Mouse (Mus musculus) liver, adult 2 months (tissue): ENCODE measurements around the gene Sec24c. TPM values are rescaled to one million over a fixed set of nuclear protein-coding genes. Genes with fewer than 3 reads are reported as not detected.

Experiments used
- DNase-seq: peaks from one replicate; pipeline ENCODE4 v3.0.0-alpha.2; 2011; ENCODE audit warnings: low read depth, low spot score; ENCODE audit errors: extremely low read depth
- H3K27ac ChIP-seq: fragments of 200-500 bp; replicated peaks from 2 replicates; pipeline ENCODE4 v1.5.1; 2012; ENCODE audit warnings: low read depth, mild to moderate bottlenecking, control low read depth, inconsistent platforms, low read length; ENCODE audit not compliant: insufficient read depth
- H3K27me3 ChIP-seq: fragments of 200-500 bp; 2 replicates; pipeline ENCODE4 v1.6.1; 2012; ENCODE audit warnings: mild to moderate bottlenecking, moderate library complexity, low read length, inconsistent platforms; ENCODE audit not compliant: control insufficient read depth, insufficient read depth
- H3K36me3 ChIP-seq: fragments of 200-500 bp; 2 replicates; pipeline ENCODE4 v1.6.1; 2012; ENCODE audit warnings: low read length, inconsistent platforms; ENCODE audit not compliant: control insufficient read depth, insufficient read depth
- H3K4me1 ChIP-seq: fragments of 200-500 bp; 2 replicates; pipeline ENCODE4 v1.6.1; 2011; ENCODE audit warnings: low read length; ENCODE audit not compliant: control insufficient read depth, insufficient read depth
- H3K4me3 ChIP-seq: fragments of 200-500 bp; 2 replicates; pipeline ENCODE4 v1.5.1; 2011; ENCODE audit warnings: low read depth, mild to moderate bottlenecking, control low read depth, low read length, moderate library complexity; ENCODE audit not compliant: insufficient read depth
- H3K79me2 ChIP-seq: fragments of 200-500 bp; 2 replicates; pipeline ENCODE4 v1.6.1; 2012; ENCODE audit warnings: inconsistent platforms, mild to moderate bottlenecking, low read length, moderate library complexity; ENCODE audit not compliant: control insufficient read depth, insufficient read depth
- H3K9ac ChIP-seq: fragments of 200-500 bp; 2 replicates; pipeline ENCODE4 v1.6.1; 2012; ENCODE audit warnings: low read depth, mild to moderate bottlenecking, control low read depth, inconsistent platforms, low read length
- CTCF ChIP-seq: fragments of 200-500 bp; IDR thresholded peaks from 2 replicates; pipeline ENCODE4 v1.5.1; 2011; ENCODE audit warnings: low read depth, low read length, control low read depth
- POLR2A ChIP-seq: fragments of 200-500 bp; IDR thresholded peaks from 2 replicates; pipeline ENCODE4 v1.6.1; 2011; ENCODE audit warnings: low read length, control low read depth; ENCODE audit not compliant: insufficient read depth; ENCODE audit errors: extremely low read depth
- WGBS: fragments of 180-500 bp; shearing (Covaris S2); methylation state at CpG from one replicate; pipeline ENCODE4 v1.1.7; 2018; 5-methylcytosine and 5-hydroxymethylcytosine counted together
- polyA plus RNA-seq: library from polyadenylated mRNA; depleted of rRNA; stranded (reverse); fragments of >200 nt; gene quantifications from 2 replicates; pipeline ENCODE4 v1.2.3, GENCODE M21; 2012
- total RNA-seq: library from RNA; depleted of rRNA; stranded (reverse); fragments of >200 nt; gene quantifications from 2 replicates; pipeline ENCODE4 v1.2.3, GENCODE M21; 2014

Sec24c gene
- total and polyA plus RNA-seq, 2 experiments: 52.7 to 183 TPM

DNA sequence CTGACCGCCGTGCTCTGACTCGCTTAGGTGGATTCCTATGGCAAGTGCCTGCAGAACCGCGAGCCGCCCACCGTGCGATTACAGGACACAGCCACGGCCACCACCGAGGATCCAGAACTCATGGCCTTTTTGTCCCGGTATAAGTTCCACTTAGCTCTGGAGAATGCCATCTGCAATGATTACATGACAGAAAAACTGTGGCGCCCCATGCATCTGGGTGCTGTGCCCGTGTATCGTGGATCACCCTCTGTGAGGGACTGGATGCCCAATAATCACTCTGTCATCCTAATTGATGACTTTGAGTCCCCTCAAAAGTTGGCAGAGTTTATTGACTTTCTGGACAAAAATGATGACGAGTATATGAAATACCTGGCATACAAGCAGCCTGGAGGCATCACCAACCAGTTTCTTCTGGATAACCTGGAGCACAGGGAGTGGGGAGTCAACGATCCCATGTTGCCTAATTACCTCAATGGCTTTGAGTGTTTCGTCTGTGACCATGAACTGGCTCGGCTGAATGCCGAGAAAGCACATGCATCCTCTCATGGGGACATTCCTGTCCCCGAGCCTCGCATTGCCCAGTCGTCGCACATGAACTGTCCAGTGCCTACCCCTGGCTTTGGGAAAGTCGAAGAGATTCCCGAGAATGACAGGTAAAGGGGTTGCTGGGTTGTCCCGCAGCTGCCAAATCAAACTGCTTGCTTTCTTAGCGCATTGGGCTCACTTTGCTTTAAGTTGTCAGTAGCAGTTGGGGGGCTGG, 21.8 kb downstream of the Sec24c start:
- Histone ChIP-seq H3K4me3 (peak overlapping the region; percentile 69), H3K27me3 (no peaks in the 10 kb centered on the region), H3K36me3 (peaks cover 44% of the 10 kb centered on the region), H3K79me2 (peaks cover 22% of the 10 kb centered on the region; the same call in 1 of the 2 replicates), H3K4me1 (peaks cover 2% of the 10 kb centered on the region), H3K27ac (no peak overlapping the region), H3K9ac (peak overlapping the region; percentile 23; the same call in 1 of the 2 replicates)
- DNase-seq: no peak
- 66% methylated on average over 27 of the region's 27 CpGs for WGBS
- TF ChIP-seq POLR2A (no peak), CTCF (no peak)

- TF ChIP-seq POLR2A: no peak
- TF ChIP-seq CTCF: peak; percentile 22; the same call in 1 of the 2 replicates
- no peak for DNase-seq
- Histone ChIP-seq H3K79me2 (peaks cover 26% of the 10 kb centered on the region; the same call in 1 of the 2 replicates), H3K4me1 (peaks cover 5% of the 10 kb centered on the region), H3K4me3 (no peak overlapping the region), H3K27ac (no peak overlapping the region), H3K27me3 (no peaks in the 10 kb centered on the region), H3K9ac (no peak overlapping the region), H3K36me3 (peaks cover 36% of the 10 kb centered on the region)
- WGBS: 54% methylated on average over 1 of the region's 1 CpGs
These were observed 22.9 kb downstream of the Sec24c start for GRCm38 (mm10) chr14:20696986-20697385.

GRCm38 (mm10) chr14:20698515-20698914, 24.4 kb downstream of the Sec24c start:
- no peak for TF ChIP-seq POLR2A
- TF ChIP-seq CTCF: no peak
- H3K4me3 ChIP-seq: no peak overlapping the region
- H3K27me3 ChIP-seq: no peaks in the 10 kb centered on the region
- H3K9ac ChIP-seq: no peak overlapping the region
- no peak for DNase-seq
- peaks cover 22% of the 10 kb centered on the region; the same call in 1 of the 2 replicates for H3K36me3 ChIP-seq
- peaks cover 5% of the 10 kb centered on the region for H3K4me1 ChIP-seq
- H3K27ac ChIP-seq: no peak overlapping the region
- 67% methylated on average over 2 of the region's 2 CpGs for WGBS
- peaks cover 26% of the 10 kb centered on the region; the same call in 1 of the 2 replicates for H3K79me2 ChIP-seq

- Histone ChIP-seq H3K36me3 (peaks cover 17% of the 10 kb centered on the region; the same call in 1 of the 2 replicates), H3K27me3 (no peaks in the 10 kb centered on the region), H3K4me1 (peaks cover 5% of the 10 kb centered on the region), H3K9ac (no peak overlapping the region), H3K79me2 (peaks cover 21% of the 10 kb centered on the region; the same call in 1 of the 2 replicates), H3K27ac (no peak overlapping the region), H3K4me3 (no peak overlapping the region)
- no peak for DNase-seq
- no peak for TF ChIP-seq CTCF
- no peak for TF ChIP-seq POLR2A
- WGBS: 82% methylated on average over 3 of the region's 3 CpGs
These were observed 26.3 kb downstream of the Sec24c start for GRCm38 (mm10) chr14:20700362-20700761.

DNA sequence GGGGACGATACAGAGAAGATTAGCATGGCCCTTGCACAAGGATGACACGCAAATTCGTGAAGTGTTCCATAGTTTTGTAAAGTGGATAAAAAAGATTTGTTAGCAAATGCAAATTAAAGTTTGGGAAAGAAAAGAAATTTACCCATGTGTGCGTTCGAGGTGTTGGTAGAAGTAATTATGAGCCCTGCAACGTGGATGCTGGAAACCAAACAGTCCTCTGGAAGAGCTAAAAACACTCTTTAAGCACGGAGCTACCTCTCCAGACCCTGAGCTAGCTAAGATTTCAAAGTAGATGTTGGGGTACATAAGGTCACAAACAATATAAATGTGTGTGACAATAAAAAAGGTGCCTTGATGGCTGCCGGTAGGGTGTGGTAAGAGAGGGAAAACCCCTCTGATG, 27.4 kb downstream of the Sec24c start:
- Histone ChIP-seq H3K27me3 (no peaks in the 10 kb centered on the region), H3K4me1 (peaks cover 5% of the 10 kb centered on the region), H3K9ac (no peak overlapping the region), H3K36me3 (peaks cover 15% of the 10 kb centered on the region; the same call in 1 of the 2 replicates), H3K27ac (no peak overlapping the region), H3K79me2 (peaks cover 14% of the 10 kb centered on the region; the same call in 1 of the 2 replicates), H3K4me3 (no peak overlapping the region)
- no peak for DNase-seq
- 81% methylated on average over 8 of the region's 8 CpGs for WGBS
- TF ChIP-seq POLR2A: no peak
- no peak for TF ChIP-seq CTCF

DNA sequence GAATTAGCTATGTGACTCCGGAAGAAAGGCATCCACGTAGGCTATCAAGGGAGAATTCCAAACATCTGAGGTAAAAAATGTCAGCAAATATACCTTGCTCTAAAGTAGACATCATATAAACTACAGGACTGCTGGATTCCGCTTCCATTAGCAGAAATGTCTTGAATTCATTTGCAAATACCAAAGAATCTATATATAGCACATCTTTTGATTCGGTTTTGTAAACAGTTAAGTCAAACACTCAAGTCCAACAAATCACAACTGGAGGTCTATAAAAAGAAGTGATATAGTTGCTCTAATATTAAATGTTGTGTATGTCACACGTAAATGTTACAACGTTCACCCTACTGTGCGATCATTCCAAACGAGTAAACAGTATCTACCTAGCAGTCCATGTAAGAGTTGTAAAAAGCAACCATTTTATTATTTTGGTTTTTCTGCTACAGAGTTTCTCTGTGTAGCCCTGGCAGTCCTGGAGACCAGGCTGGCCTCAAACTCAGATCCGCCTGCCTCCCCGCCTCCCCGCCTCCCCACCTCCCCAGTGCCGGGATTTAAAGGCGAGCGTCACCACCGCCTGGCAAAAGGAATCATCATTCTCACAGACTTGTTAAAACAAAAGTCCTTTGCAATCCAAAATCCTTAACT, 28.1 kb downstream of the Sec24c start:
- H3K36me3 ChIP-seq: peaks cover 15% of the 10 kb centered on the region; the same call in 1 of the 2 replicates
- H3K4me1 ChIP-seq: peaks cover 5% of the 10 kb centered on the region
- peaks cover 14% of the 10 kb centered on the region; the same call in 1 of the 2 replicates for H3K79me2 ChIP-seq
- peak overlapping the region; percentile 94 for H3K9ac ChIP-seq
- peak overlapping the region; percentile 82 for H3K4me3 ChIP-seq
- no peak for TF ChIP-seq POLR2A
- TF ChIP-seq CTCF: no peak
- 8% methylated on average over 15 of the region's 15 CpGs for WGBS
- no peaks in the 10 kb centered on the region for H3K27me3 ChIP-seq
- H3K27ac ChIP-seq: peak overlapping the region; percentile 88
- DNase-seq: peak; percentile 29
